Mouse (Mus musculus): Measurements from ENCODE around the gene Tmem95. TPM values are rescaled to one million over a fixed set of nuclear protein-coding genes. Genes with fewer than 3 reads are reported as not detected.

Tmem95 gene
- total RNA-seq, 2 experiments from 2014 or later = not detected

- no peak for DNase-seq (ENCODE audit: low spot score in 2 of 2)
Observed at GRCm38 (mm10) chr11:69849884-69850283, 27.9 kb downstream of the Tmem95 start.

GRCm38 (mm10) chr11:69849128-69849527 is 28.7 kb downstream of the Tmem95 start:
- DNase-seq (ENCODE audit: low spot score in 2 of 2) = no peak

DNA sequence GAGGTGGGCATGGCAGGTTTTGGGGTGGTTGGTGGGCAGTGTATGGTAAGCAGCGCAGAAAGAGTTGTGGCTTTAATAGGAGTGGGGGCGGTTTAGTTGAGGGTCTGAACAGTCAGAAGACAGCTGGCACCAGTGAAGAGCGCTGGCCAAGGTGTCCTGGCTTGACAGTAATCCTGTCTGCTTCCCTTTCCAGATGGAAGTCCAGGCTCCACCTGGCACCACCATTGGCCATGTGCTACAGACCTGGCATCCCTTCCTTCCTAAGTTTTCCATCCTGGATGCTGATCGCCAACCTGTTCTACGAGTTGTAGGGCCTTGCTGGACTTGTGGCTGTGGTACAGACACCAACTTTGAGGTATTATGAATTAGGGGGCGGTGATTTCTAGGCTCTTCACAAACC is 29.8 kb downstream of the Tmem95 start:
- DNase-seq (ENCODE audit: low spot score in 2 of 2) = no peak

- no peak for DNase-seq (ENCODE audit: low spot score in 2 of 2)
Observed at GRCm38 (mm10) chr11:69846738-69847688, 30.8 kb downstream of the Tmem95 start.

DNA sequence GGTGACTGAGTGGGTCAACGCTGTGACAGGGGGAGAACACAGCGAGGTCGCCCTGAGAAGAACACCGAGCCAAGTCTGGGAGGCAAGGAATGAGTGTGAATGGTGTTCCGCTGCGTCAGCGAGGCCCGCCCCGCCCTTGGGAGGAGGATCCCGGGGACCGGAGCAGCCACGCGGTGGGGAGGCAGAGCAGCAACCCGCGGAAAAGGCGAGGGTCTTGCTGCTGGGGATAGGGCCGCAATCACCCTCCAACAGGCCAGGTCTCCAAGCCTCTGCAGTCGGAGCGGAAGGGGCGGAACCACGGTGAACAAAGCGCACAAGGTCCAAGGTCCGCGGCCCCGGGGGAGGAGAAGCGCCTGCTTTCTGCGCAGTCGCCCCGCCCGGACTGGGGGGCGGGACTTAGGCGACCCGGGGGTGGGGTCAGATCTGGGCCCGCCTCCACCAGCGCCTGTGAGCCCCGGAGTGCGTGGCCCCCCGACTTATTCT is 31.6 kb downstream of the Tmem95 start, which contains the start of gene Plscr3:
TSS of gene Plscr3 (plus strand) at position 179 of the 483 bp plus-strand sequence.
- peak; percentile 80 to 87 for DNase-seq (ENCODE audit: low spot score in 2 of 2)

DNA sequence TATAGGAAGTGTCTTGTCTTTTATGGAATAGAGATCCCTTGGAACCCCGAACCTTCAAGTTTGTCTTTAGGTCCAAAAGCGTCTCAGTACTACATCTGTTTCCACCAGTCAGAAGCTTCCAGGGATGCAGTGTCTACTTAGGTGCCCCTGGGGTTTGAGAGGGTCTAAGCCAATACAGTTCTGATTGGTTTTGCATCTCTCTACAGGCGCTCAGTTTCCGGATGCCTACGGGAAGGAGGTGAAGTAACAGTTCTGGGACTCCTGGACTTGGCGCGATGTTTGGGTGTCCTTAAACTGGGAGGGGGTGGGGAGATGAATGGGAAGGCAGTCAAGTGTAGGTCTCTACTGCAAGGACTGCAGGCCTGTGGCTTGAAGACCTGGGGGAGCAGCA is 39.1 kb downstream of the Tmem95 start:
- DNase-seq (ENCODE audit: low spot score in 2 of 2) = no peak

DNA sequence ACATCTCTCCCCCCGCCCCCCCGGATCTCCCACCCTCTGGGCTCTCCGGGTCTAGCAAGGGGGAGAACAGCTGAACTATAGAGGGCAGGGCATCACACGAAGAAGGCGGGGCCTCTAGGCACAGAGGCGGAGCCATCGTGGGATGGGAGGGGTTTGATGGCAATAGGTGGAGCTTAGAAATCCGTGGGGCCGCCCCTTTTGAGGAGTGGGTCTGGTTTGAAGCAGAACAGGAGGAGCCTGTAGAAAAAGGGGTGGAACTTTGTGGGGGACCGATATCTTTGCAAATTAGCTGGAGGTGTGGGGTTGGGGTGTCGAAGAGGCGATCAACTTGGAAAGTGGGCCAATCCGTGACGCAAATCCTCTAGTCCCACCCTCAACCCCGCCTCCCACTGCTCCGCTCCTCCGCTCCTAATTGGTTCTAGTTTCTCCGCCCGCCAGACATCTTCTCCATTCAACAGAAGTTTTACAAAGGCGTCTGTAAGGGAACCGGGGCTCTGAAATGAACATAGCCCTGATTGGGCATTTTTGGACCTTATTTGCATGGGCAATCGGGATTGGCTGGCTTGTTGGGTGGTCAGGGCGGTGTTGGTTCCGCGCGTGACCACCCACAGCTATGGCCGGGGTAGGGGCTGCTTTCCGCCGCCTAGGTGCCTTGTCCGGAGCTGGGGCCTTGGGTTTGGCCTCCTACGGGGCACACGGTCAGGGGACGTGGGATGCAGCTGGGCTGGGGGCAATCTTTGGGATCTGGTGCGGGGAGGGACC is 39.7 kb downstream of the Tmem95 start, which contains the start of gene Tmem256:
TSS of gene Tmem256 (plus strand) at position 563 of the 762 bp plus-strand sequence.
- peak; percentile 93 to 95 for DNase-seq (ENCODE audit: low spot score in 2 of 2)

DNA sequence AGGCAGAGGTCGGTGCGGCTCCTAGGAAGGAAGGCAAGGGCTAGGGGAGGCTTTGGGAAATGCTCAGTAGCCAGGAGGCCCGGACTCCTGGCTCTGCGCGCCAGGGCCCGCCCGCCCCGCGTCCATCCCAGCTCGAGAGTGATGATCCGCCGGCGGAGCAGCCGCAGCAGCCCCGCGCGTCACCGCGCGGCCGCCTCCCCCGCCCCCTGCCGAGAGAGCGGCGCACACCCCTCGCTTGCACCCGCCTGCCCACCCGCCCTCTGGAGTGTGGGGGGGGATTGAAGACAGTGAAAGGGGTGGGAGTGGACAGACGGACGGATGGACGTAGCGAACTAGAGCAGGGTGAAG is 40.2 kb downstream of the Tmem95 start, which contains the start of gene Nlgn2:
TSS of gene Nlgn2 (minus strand) at position 181 of the 348 bp plus-strand sequence.
- DNase-seq (ENCODE audit: low spot score in 2 of 2) = peak; percentile 65 to 81

- peak; percentile 46 to 53 for DNase-seq (ENCODE audit: low spot score in 2 of 2)
Observed at GRCm38 (mm10) chr11:69836703-69837576, 40.9 kb downstream of the Tmem95 start.

DNA sequence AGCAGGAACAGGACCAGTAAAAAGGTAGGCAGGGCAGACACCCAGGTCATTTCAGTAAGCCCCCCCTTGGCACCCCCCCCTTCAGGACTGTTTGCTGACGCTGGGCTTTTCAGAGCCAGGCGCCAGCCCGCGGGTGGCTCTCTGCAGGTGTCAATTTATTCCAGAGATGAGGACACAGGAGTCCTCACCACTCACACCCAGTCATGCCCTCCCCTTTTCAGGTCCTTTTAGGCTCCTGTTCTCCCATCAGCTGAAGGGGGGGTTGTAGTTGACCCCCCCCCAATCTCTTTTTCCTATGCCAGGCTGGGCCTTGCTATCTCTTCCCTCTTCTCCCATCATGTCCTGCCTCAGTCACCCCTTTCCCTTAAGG is 41.9 kb downstream of the Tmem95 start:
- DNase-seq (ENCODE audit: low spot score in 2 of 2) = no peak

GRCm38 (mm10) chr11:69835326-69835965 is 42.4 kb downstream of the Tmem95 start:
- no peak for DNase-seq (ENCODE audit: low spot score in 2 of 2)

GRCm38 (mm10) chr11:69834001-69834549 is 43.7 kb downstream of the Tmem95 start:
- peak; percentile 25 to 51 for DNase-seq (ENCODE audit: low spot score in 2 of 2)

DNA sequence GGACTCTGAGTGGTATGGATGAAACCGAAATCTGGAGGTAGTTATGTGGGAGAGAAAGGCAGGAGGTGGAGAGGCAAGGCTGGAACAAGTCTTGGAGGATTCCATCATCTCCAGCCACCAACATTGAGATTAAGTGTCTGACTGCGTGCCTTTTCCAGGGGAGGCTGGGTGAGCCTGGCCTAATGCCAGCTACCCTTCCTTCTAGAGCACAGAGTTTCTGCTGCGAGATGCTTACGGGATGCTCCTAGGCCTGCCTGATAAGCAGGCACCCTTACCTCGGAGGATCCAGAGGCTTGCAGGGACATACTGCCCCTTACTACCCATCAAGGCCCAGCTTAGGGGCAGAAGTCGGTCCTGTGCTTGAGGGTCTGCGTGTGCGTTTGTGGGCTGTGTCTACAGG is 44.3 kb downstream of the Tmem95 start:
- DNase-seq (ENCODE audit: low spot score in 2 of 2) = no peak

DNA sequence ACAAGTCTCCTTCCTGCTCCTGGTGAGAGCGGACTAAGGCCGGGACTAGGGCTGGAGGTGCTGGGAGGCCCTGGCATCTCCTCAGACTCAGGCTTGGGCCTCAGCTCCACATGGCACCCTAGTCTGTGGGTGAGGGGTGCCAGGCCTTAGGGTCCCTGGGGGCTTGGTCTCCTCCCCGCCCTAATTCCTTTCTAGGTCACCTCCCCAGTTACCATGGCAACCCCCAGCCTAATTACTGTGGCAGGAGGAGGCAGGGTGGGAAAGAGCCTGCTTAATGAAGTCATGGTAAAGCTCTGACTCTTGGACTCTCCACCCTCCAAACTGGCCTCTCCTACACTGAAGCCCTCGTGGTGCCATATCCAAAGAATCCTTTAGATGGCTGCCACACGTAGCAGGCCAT is 49.0 kb downstream of the Tmem95 start:
- DNase-seq (ENCODE audit: low spot score in 2 of 2) = no peak

Small RNA genes within 50 kb of the gene (microRNA-seq; reads per million reads assigned to microRNA genes)
- 0 reads per million in 2 experiments for gene Mir6924

Other genes starting within 250 kb of the Tmem95 start
- gene Fxr2, start 245.0 kb downstream of the Tmem95 start, total RNA-seq (2021) = 100 to 1,000 TPM; 148 TPM
- not detected for gene Sox15, start 222.7 kb downstream of the Tmem95 start, total RNA-seq (2021)
- 10 to 100 TPM; 47.5 to 58.2 TPM for gene Mpdu1, start 215.4 kb downstream of the Tmem95 start, total RNA-seq (2021)
- 10 to 100 TPM; 15.1 to 15.5 TPM for gene Cd68, start 211.9 kb downstream of the Tmem95 start, total RNA-seq (2021)
- gene Eif4a1, start 205.6 kb downstream of the Tmem95 start, total RNA-seq (2021) = 100 to 1,000 TPM; 289 to 295 TPM
- 10 to 100 TPM; 91.4 to 98.7 TPM for gene Senp3, start 195.9 kb downstream of the Tmem95 start, total RNA-seq (2021)
- 1 to 10 TPM; 1.6 to 2.9 TPM for gene Tnfsf13, start 192.2 kb downstream of the Tmem95 start, total RNA-seq (2021)
- gene Tnfsf12, start 182.2 kb downstream of the Tmem95 start, total RNA-seq (2021) = 10 to 100 TPM; 11.5 to 12.1 TPM
- gene Tnfsfm13, start 181.9 kb downstream of the Tmem95 start, total RNA-seq (2021) = 1 to 10 TPM; 1.7 to 4.1 TPM
- gene Polr2a, start 119.4 kb downstream of the Tmem95 start, total RNA-seq (2021) = 10 to 100 TPM; 44.2 to 46.2 TPM
- not detected for gene Slc35g3, start 116.0 kb downstream of the Tmem95 start, total RNA-seq (2021)
- gene Zbtb4, start 112.1 kb downstream of the Tmem95 start, total RNA-seq (2021) = 100 to 1,000 TPM; 146 to 156 TPM
- gene Chrnb1, start 82.1 kb downstream of the Tmem95 start, total RNA-seq (2021) = 1 to 10 TPM; 1.2 TPM
- gene Fgf11, start 76.2 kb downstream of the Tmem95 start, total RNA-seq (2021) = 10 to 100 TPM; 17.1 to 18.5 TPM
- gene Tmem102, start 72.4 kb downstream of the Tmem95 start, total RNA-seq (2021) = under 1 TPM in 1 of 2 experiments, not detected in 1; 0.26 TPM
- gene Gm39566, start 62.7 kb downstream of the Tmem95 start, total RNA-seq (2021) = not detected
- not detected for gene Spem2, start 59.6 kb downstream of the Tmem95 start, total RNA-seq (2021)
- gene Spem1, start 55.8 kb downstream of the Tmem95 start, total RNA-seq (2021) = not detected
- gene Nlgn2, start 40.2 kb downstream of the Tmem95 start, total RNA-seq (2021) = 100 to 1,000 TPM; 215 to 224 TPM
- gene Tmem256, start 39.5 kb downstream of the Tmem95 start, total RNA-seq (2021) = 100 to 1,000 TPM; 120 to 143 TPM
- 10 to 100 TPM; 15.6 to 17.7 TPM for gene Plscr3, start 31.6 kb downstream of the Tmem95 start, total RNA-seq (2021)
- under 1 TPM in 1 of 2 experiments, not detected in 1; 0.14 TPM for gene Tnk1, start 19.3 kb downstream of the Tmem95 start, total RNA-seq (2021)
- 1 to 10 TPM; 1.2 to 1.4 TPM for gene Kctd11, start 3.4 kb upstream of the Tmem95 start, total RNA-seq (2021)
- gene Acap1, start 17.5 kb upstream of the Tmem95 start, total RNA-seq (2021) = under 1 TPM in 1 of 2 experiments, not detected in 1; 0.14 TPM
- gene 2810408A11Rik, start 23.0 kb upstream of the Tmem95 start, total RNA-seq (2021) = under 1 TPM; 0.35 to 0.72 TPM
- gene Neurl4, start 23.1 kb upstream of the Tmem95 start, total RNA-seq (2021) = 100 to 1,000 TPM; 116 to 118 TPM
- 10 to 100 TPM; 33.0 to 33.4 TPM for gene Gps2, start 35.9 kb upstream of the Tmem95 start, total RNA-seq (2021)
- 100 to 1,000 TPM; 431 to 468 TPM for gene Eif5a, start 43.9 kb upstream of the Tmem95 start, total RNA-seq (2021)
- gene Ybx2, start 57.8 kb upstream of the Tmem95 start, total RNA-seq (2021) = 1 to 10 TPM; 4.6 to 6.5 TPM
- gene Slc2a4, start 70.2 kb upstream of the Tmem95 start, total RNA-seq (2021) = 1 to 10 TPM; 4.9 to 6.4 TPM
- gene Cldn7, start 86.8 kb upstream of the Tmem95 start, total RNA-seq (2021) = not detected
- 100 to 1,000 TPM; 111 to 121 TPM for gene Ctdnep1, start 103.1 kb upstream of the Tmem95 start, total RNA-seq (2021)
- 10 to 100 TPM; 78.8 to 87.3 TPM for gene Elp5, start 104.5 kb upstream of the Tmem95 start, total RNA-seq (2021)
- 100 to 1,000 TPM; 231 to 236 TPM for gene Gabarap, start 113.1 kb upstream of the Tmem95 start, total RNA-seq (2021)
- 10 to 100 TPM; 52.6 to 53.8 TPM for gene Phf23, start 117.8 kb upstream of the Tmem95 start, total RNA-seq (2021)
- gene Dvl2, start 122.6 kb upstream of the Tmem95 start, total RNA-seq (2021) = 10 to 100 TPM; 28.6 to 32.9 TPM
- 10 to 100 TPM; 55.6 to 57.9 TPM for gene Acadvl, start 137.4 kb upstream of the Tmem95 start, total RNA-seq (2021)
- gene Dlg4, start 138.9 kb upstream of the Tmem95 start, total RNA-seq (2021) = 100 to 1,000 TPM; 718 to 731 TPM
- 1 to 10 TPM; 2.2 to 3.8 TPM for gene Asgr1, start 176.1 kb upstream of the Tmem95 start, total RNA-seq (2021)
- gene Asgr2, start 214.6 kb upstream of the Tmem95 start, total RNA-seq (2021) = not detected